Mouse (Mus musculus): ENCODE results near the gene Ttll5.

- TF ChIP-seq CTCF (IDR thresholded peaks at IDR 0.05; ENCODE audit: extremely low read depth, insufficient read depth, insufficient read length, insufficient replicate concordance), result no peak
- no peak for TF ChIP-seq POLR2A (IDR thresholded peaks at IDR 0.05; ENCODE audit: low read depth, low read length)
Measured at GRCm38 (mm10) chr12:86091601-86092132, 267.2 kb downstream of the Ttll5 start.

Measured in spleen, adult 2 months (tissue).